Mouse (Mus musculus) MEL (cell line): Measurements from ENCODE around the gene Col18a1.

Source experiments
- CTCF ChIP-seq, 3 experiments: IDR thresholded peaks in 2 of 3; conservative IDR thresholded peaks in 1 of 3; 2 replicates each; pipeline ENCODE4 v1.5.1; 2011 to 2012; ENCODE audit warnings: low read length in 3 of 3, low read depth in 2 of 3, mild to moderate bottlenecking in 2 of 3, improper control_type of control experiment in 1 of 3, inconsistent platforms in 1 of 3, mixed read lengths in 1 of 3, moderate library complexity in 1 of 3; ENCODE audit not compliant: control insufficient read depth in 1 of 3, insufficient read depth in 1 of 3, poor library complexity in 1 of 3, severe bottlenecking in 1 of 3
- EP300 ChIP-seq, 2 experiments: IDR thresholded peaks; 2 replicates each; pipeline ENCODE4 v1.6.1; 2011; ENCODE audit warnings: improper control_type of control experiment in 2 of 2, low read length in 2 of 2, low read depth in 1 of 2, mild to moderate bottlenecking in 1 of 2
- GABPA ChIP-seq: IDR thresholded peaks from 2 replicates; pipeline ENCODE4 v1.6.1; 2012; ENCODE audit warnings: low read depth, mild to moderate bottlenecking, inconsistent platforms, low read length, improper control_type of control experiment, moderate library complexity
- KAT2A ChIP-seq: conservative IDR thresholded peaks from 2 replicates; pipeline ENCODE4 v1.6.1; 2012; ENCODE audit warnings: low read depth, low read length, improper control_type of control experiment, inconsistent platforms
- MAZ ChIP-seq: IDR thresholded peaks from 2 replicates; pipeline ENCODE4 v1.6.1; 2012; ENCODE audit warnings: low read depth, mild to moderate bottlenecking, inconsistent platforms, low read length, improper control_type of control experiment
- MXI1 ChIP-seq: IDR thresholded peaks from 2 replicates; pipeline ENCODE4 v1.6.1; 2011; ENCODE audit warnings: mild to moderate bottlenecking, low read depth, low read length, improper control_type of control experiment
- NRF1 ChIP-seq: IDR thresholded peaks from 2 replicates; pipeline ENCODE4 v1.6.1; 2014; ENCODE audit warnings: low read depth, mild to moderate bottlenecking, inconsistent platforms, low read length, improper control_type of control experiment, moderate library complexity; ENCODE audit not compliant: poor library complexity, insufficient read depth, severe bottlenecking
- POLR2A ChIP-seq, 2 experiments: IDR thresholded peaks; 2 replicates each; pipeline ENCODE4 v1.6.1; 2011 to 2012; ENCODE audit warnings: low read length in 2 of 2, mild to moderate bottlenecking in 2 of 2, control low read depth in 1 of 2, improper control_type of control experiment in 1 of 2, low read depth in 1 of 2, moderate library complexity in 1 of 2; ENCODE audit not compliant: control insufficient read depth in 1 of 2, insufficient read depth in 1 of 2, poor library complexity in 1 of 2
- RCOR1 ChIP-seq: IDR thresholded peaks from 2 replicates; pipeline ENCODE4 v1.6.1; 2012; ENCODE audit warnings: low read depth, mild to moderate bottlenecking, inconsistent platforms, low read length, improper control_type of control experiment
- TAL1 ChIP-seq: IDR thresholded peaks from 2 replicates; pipeline ENCODE4 v1.6.1; 2012; ENCODE audit warnings: mild to moderate bottlenecking, inconsistent platforms, low read length, moderate library complexity, mixed read lengths
- ZC3H11A ChIP-seq: IDR thresholded peaks from 2 replicates; pipeline ENCODE4 v1.6.1; 2012; ENCODE audit warnings: low read depth, mild to moderate bottlenecking, inconsistent platforms, low read length, improper control_type of control experiment
- ZNF384 ChIP-seq: IDR thresholded peaks from 2 replicates; pipeline ENCODE4 v1.6.1; 2012; ENCODE audit warnings: low read depth, mild to moderate bottlenecking, inconsistent platforms, low read length, improper control_type of control experiment

GRCm38 (mm10) chr10:77024231-77024630 is 142.1 kb downstream of the Col18a1 start:
- TF ChIP-seq GABPA (no peak), EP300 (IDR thresholded peaks at IDR 0.05; ENCODE audit: low read depth in 1 of 2, low read length in 2 of 2) (no peak), POLR2A (IDR thresholded peaks at IDR 0.05; ENCODE audit: control insufficient read depth in 1 of 2, insufficient read depth in 1 of 2, low read depth in 1 of 2, low read length in 2 of 2, poor library complexity in 1 of 2) (no peak), RCOR1 (no peak), ZC3H11A (no peak), KAT2A (no peak), ZNF384 (no peak), MXI1 (no peak), NRF1 (no peak), MAZ (no peak), CTCF (IDR thresholded peaks at IDR 0.05 in 2 of 3, conservative IDR thresholded peaks at IDR 0.05 in 1 of 3; ENCODE audit: control insufficient read depth in 1 of 3, insufficient read depth in 1 of 3, low read depth in 2 of 3, low read length in 3 of 3, poor library complexity in 1 of 3, severe bottlenecking in 1 of 3) (no peak), TAL1 (no peak)
